Mouse (Mus musculus): ENCODE data around the gene Cacng7.
A peak's percentile ranks its signal among the peaks of the same experiment; 100 is the strongest.

The Cacng7 gene

DNA sequence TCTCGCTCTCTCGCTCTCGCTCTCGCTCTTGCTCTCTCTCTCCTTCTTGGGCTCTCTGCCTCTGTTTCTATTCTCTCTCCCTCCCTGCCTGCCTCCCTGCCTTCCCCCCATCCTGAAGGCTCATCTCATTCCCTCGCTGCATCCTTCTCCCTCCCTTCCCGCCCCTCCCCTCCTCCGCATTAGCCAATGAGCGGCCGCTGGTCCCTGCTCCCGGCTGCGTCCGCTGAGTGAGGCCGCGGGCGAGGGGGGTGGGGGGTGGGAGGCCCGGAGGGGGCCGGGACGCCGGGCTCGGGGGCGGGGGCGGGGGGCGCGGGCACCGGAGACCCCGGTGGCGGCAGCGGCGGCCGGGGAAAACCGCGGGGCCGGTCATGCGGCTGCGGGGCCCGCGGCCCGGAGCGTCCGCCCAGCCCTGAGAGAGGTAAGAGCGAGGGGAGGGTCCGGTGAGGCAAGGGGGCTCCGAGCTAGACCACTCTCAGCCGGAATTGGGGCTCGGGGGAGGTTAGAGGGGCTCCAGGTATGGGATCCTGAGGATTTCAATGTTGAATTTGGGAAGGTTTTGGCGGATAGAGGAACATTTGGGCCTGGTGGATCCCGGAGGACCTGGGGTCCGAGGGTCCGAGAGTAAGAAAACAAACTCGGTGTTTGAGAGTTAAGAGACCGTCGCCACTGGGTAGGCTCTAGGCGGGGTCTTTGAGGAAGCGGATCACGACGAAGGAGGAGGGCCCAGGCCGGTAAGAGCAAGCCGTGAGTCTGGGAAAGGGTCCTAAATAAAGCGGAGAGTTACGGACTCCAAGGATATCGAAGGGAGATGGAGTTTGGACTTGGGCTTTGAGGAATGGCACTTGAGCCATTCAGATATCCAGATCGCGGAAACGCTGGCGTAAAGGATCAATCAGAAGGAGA lies at the start of gene Cacng7:
Gene Cacng7, plus strand, starts transcription at position 337 of the 903 bp plus-strand sequence.
- TF ChIP-seq GATA4 (IDR thresholded peaks at IDR 0.05; ENCODE audit: insufficient replicate concordance, low read length) = no peak

GRCm38 (mm10) chr7:3283081-3283875 lies 49.5 kb upstream of the Cacng7 start:
- TF ChIP-seq GATA4 (IDR thresholded peaks at IDR 0.05; ENCODE audit: insufficient replicate concordance, low read length) = no peak

GRCm38 (mm10) chr7:3284604-3285003 lies 48.2 kb upstream of the Cacng7 start:
- no peak for TF ChIP-seq GATA4 (IDR thresholded peaks at IDR 0.05; ENCODE audit: insufficient replicate concordance, low read length)

- no peak for TF ChIP-seq GATA4 (IDR thresholded peaks at IDR 0.05; ENCODE audit: insufficient replicate concordance, low read length)
Observed at GRCm38 (mm10) chr7:3286036-3286435, 46.7 kb upstream of the Cacng7 start.

GRCm38 (mm10) chr7:3287186-3287585 lies 45.6 kb upstream of the Cacng7 start:
- no peak for TF ChIP-seq GATA4 (IDR thresholded peaks at IDR 0.05; ENCODE audit: insufficient replicate concordance, low read length)

DNA sequence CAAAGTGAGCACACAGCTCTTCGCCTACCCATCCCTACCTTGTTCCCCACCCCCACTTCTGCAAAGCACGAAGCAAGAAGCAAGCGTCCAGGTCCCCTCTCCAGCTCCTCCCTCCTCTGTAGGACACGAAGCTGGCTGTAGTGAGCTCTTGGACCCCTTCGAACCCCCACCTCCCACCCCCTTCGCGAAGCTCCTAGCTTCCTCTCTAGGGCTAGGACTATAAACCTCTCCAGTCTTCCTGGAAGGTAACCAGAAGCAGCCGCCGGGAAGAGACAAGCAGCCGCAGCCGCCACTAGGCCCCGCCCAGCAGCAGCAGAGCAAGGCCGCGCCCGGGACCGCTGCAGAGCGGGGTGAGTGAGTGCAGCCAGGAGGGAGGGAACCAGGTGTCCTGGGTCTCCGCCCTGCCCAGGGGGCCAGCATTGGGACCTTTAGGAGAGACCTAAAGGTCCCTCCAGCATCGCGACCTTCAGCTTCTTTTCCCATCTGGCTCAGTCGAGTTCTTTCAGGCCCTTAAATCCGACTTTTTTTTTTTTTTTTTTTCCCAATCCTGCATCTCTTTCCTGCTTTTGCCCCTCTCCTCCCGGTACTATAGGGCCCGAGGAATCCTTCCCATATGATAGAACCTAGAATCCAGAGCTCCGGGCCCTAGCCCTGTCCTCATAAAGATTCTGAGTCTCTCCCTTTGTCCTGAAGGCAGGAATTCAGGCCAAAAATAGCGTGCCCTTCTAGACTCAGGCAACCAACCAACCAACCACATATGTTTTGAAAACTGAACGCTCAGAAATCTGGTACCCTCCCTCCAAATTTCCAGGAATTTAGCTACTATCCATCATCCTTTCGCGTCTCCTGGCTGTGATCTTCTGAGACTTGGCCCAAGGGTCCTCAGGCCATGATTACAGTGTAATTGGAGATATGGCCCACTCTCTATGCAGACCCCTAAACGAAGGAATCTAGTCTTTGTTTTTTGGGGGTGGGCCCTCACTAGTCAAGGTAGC lies 43.5 kb upstream of the Cacng7 start, which contains the start of the genes Myadm and Prkcg:
Gene Myadm, plus strand, starts transcription at position 105 of the 995 bp plus-strand sequence.
Gene Prkcg, plus strand, starts transcription at position 204 of the 995 bp plus-strand sequence.
- TF ChIP-seq GATA4 (IDR thresholded peaks at IDR 0.05; ENCODE audit: insufficient replicate concordance, low read length) = no peak

DNA sequence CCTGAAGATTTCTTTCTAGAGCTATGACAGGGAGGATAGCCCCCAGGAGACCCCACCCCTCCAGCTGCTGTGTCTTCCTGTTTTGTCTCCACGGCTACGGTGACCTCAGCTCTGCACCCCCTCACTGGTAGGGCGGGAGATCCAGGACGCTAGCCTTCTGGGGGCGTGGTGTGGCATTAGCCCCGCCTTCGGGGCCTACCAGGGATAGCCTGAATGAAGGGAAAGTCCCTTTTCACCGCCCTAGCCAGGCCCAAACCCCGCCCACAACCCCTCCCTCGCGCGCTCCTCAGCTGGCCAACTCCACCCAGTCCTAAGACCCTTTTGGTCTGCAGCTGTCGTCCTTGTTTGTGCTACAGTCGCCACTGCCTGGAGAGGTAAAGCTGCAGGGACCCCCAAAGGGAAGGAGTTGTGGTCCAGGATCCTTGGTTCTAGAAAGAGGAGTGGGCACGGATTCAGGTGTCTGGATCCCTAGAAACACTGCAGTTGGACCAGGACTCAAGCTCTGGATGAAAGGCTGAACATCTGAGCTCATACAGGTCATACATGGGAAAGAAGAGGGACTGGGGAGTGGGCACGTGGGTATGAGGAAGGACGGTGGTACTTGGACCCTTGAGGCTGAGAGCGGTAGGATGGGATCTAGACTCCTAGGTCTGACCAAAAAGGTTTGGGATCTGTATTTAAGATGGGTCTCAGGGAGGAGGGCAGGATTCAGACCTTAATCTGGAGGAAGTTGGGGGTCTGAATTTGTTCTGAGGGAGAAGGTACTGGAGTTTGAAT lies 42.3 kb upstream of the Cacng7 start:
- TF ChIP-seq GATA4 (IDR thresholded peaks at IDR 0.05; ENCODE audit: insufficient replicate concordance, low read length) = peak; percentile 28; the same call in 1 of the 2 replicates

DNA sequence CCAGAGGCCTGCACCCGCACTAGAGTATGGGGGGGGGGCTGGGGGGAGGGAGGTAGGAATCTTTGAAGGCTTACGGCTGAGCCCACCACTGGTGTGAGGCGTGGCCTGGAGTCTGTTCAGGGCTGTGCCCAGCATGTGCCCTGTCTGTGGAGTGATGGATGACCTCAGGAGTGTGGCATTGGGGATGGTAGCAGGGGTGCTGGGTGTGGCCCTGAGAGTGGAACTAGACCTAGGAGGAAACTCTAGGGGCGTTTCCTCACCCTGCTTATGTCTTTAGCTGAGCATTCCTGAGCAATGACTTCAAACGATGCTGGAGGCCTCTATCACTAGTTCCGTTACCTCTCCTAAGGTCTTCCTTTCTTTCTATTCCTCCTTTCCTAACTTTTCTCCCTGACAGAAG lies 41.6 kb upstream of the Cacng7 start:
- TF ChIP-seq GATA4 (IDR thresholded peaks at IDR 0.05; ENCODE audit: insufficient replicate concordance, low read length) = no peak

GRCm38 (mm10) chr7:3291764-3292163 lies 41.0 kb upstream of the Cacng7 start:
- no peak for TF ChIP-seq GATA4 (IDR thresholded peaks at IDR 0.05; ENCODE audit: insufficient replicate concordance, low read length)

- TF ChIP-seq GATA4 (IDR thresholded peaks at IDR 0.05; ENCODE audit: insufficient replicate concordance, low read length) = peak; percentile 87; the same call in 1 of the 2 replicates
Observed at GRCm38 (mm10) chr7:3292791-3293190, 40.0 kb upstream of the Cacng7 start.

GRCm38 (mm10) chr7:3294794-3295193 lies 38.0 kb upstream of the Cacng7 start:
- TF ChIP-seq GATA4 (IDR thresholded peaks at IDR 0.05; ENCODE audit: insufficient replicate concordance, low read length) = no peak

DNA sequence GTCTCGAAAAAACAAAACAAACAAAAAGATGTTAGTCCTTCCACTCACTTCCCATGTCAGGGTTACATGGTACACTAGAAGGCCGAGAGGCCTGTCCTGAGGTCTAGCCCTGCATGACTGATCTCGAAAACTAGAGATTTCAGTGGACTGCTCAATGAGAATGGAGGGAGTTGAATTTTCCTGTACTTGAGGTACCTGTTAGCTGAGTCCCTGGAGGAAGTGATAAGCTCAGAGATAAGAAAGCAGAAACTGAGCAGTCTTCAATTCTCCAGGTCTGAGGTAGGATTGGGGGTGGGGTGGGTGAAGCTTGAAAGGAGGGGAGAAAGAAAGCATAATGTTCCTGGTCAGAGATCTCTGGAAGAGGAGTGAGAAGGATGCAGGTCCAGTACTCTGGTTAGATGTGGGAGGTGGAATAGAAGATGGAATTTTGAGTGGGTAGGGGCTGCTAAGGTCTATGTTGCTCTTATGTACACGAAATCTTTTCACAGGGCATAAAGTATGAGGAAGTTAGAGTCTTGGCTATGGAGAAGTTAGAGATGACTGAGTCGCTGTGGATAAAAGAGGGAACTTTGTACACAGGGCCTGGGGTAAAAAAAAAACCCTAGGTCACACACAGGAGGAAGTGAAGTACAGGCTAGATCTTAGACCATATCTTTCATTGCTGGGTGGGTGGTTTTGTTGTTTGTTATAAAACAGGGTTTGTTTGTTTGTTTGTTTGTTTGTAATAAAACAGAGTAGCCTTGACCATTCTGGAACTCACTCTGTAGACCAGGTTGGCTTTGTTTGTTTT lies 37.2 kb upstream of the Cacng7 start:
- TF ChIP-seq GATA4 (IDR thresholded peaks at IDR 0.05; ENCODE audit: insufficient replicate concordance, low read length) = no peak

DNA sequence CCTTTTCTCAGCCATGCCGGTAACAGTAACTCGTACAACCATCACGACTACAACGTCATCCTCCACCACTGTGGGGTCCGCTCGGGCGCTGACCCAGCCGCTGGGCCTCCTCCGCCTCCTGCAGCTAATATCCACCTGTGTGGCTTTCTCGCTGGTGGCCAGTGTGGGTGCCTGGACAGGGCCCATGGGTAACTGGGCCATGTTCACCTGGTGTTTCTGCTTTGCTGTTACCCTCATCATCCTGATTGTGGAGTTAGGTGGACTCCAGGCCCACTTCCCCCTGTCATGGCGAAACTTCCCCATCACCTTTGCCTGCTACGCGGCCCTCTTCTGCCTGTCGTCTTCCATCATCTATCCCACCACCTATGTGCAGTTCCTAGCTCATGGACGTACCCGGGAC lies 36.0 kb upstream of the Cacng7 start:
- TF ChIP-seq GATA4 (IDR thresholded peaks at IDR 0.05; ENCODE audit: insufficient replicate concordance, low read length) = no peak

All from liver, adult (tissue).